Mouse (Mus musculus): ENCODE results near the gene BC053393.

GRCm38 (mm10) chr11:46543530-46543929 lies 27.8 kb upstream of the BC053393 start:
- no peak for TF ChIP-seq CTCF (IDR thresholded peaks at IDR 0.05; ENCODE audit: low read depth)
- TF ChIP-seq EP300 (IDR thresholded peaks at IDR 0.05; ENCODE audit: low read depth), result no peak

Measured in liver, postnatal 0 days (tissue).